Mouse (Mus musculus): ENCODE results near the gene Rbfox2. TPM values are rescaled to one million over a fixed set of nuclear protein-coding genes. Genes with fewer than 3 reads are reported as not detected.

Gene Rbfox2
- polyA plus RNA-seq, 1 experiment = 6.6 TPM

GRCm38 (mm10) chr15:77240607-77241006 lies 66.2 kb downstream of the Rbfox2 start:
- Histone ChIP-seq H3K27me3 (ENCODE audit: control insufficient read depth, insufficient read depth, low read length) (no peaks in the 10 kb centered on the region), H3K36me3 (ENCODE audit: control insufficient read depth, insufficient read depth, low read length) (no peaks in the 10 kb centered on the region), H3K4me1 (ENCODE audit: control insufficient read depth, insufficient read depth, insufficient read length) (no peaks in the 10 kb centered on the region), H3K4me3 (ENCODE audit: extremely low read depth, insufficient read depth, insufficient read length) (no peak overlapping the region), H3K27ac (ENCODE audit: insufficient read depth, low read length) (no peak overlapping the region)
- 88% methylated on average over 4 of the region's 4 CpGs for WGBS
- TF ChIP-seq POLR2A (IDR thresholded peaks at IDR 0.05; ENCODE audit: low read depth, low read length) (no peak), CTCF (IDR thresholded peaks at IDR 0.05; ENCODE audit: extremely low read depth, insufficient read depth, insufficient read length, insufficient replicate concordance) (no peak)
- no peak for DNase-seq (ENCODE audit: low read depth in 1 of 2, low spot score in 2 of 2)

DNA sequence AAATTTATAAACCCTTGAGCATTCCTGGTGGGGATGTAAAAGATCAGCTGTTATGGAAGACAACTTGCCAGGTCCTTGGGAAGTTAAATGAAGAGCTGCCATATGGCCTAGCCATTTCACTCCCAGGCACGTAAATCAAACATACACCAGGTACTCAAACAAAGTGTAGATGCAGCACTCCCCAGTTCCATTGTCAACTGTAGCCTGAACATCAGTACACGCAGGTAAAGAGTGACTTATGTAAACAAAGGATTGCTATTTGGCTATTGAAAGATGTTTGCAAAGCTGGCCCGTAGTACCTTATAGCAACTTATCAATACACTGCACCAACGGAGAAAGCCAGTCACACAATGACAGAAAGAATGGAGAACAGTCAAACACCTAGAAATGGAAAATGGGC lies 67.2 kb downstream of the Rbfox2 start:
- Histone ChIP-seq H3K27me3 (ENCODE audit: control insufficient read depth, insufficient read depth, low read length) (no peaks in the 10 kb centered on the region), H3K27ac (ENCODE audit: insufficient read depth, low read length) (no peak overlapping the region), H3K4me1 (ENCODE audit: control insufficient read depth, insufficient read depth, insufficient read length) (no peaks in the 10 kb centered on the region), H3K4me3 (ENCODE audit: extremely low read depth, insufficient read depth, insufficient read length) (no peak overlapping the region), H3K36me3 (ENCODE audit: control insufficient read depth, insufficient read depth, low read length) (no peaks in the 10 kb centered on the region)
- TF ChIP-seq POLR2A (IDR thresholded peaks at IDR 0.05; ENCODE audit: low read depth, low read length) (no peak), CTCF (IDR thresholded peaks at IDR 0.05; ENCODE audit: extremely low read depth, insufficient read depth, insufficient read length, insufficient replicate concordance) (no peak)
- DNase-seq (ENCODE audit: low read depth in 1 of 2, low spot score in 2 of 2) = no peak
- WGBS = 88% methylated on average over 4 of the region's 4 CpGs

DNA sequence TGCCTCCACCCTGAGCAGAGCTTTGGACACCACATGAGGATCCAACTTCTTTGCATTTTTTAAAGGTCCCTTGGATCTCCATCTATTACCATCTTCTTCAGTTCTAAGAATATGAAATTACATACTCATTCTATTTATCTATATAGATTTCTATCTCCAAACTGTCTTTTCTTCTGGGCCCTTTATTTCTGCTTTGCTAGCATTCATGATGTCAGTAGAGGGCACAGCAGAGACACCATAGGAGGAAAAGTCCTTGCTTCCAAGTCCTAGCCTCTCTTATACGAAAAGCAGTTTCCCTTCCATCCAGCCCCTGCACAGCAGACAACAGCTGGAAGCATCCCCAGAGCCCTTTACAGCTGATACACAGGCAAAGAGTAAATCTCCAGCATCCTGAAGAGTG lies 69.1 kb downstream of the Rbfox2 start:
- Histone ChIP-seq H3K36me3 (ENCODE audit: control insufficient read depth, insufficient read depth, low read length) (no peaks in the 10 kb centered on the region), H3K4me1 (ENCODE audit: control insufficient read depth, insufficient read depth, insufficient read length) (no peaks in the 10 kb centered on the region), H3K27me3 (ENCODE audit: control insufficient read depth, insufficient read depth, low read length) (no peaks in the 10 kb centered on the region), H3K4me3 (ENCODE audit: extremely low read depth, insufficient read depth, insufficient read length) (no peak overlapping the region), H3K27ac (ENCODE audit: insufficient read depth, low read length) (no peak overlapping the region)
- 72% methylated on average over 1 of the region's 1 CpGs for WGBS
- TF ChIP-seq CTCF (IDR thresholded peaks at IDR 0.05; ENCODE audit: extremely low read depth, insufficient read depth, insufficient read length, insufficient replicate concordance) (no peak), POLR2A (IDR thresholded peaks at IDR 0.05; ENCODE audit: low read depth, low read length) (no peak)
- no peak for DNase-seq (ENCODE audit: low read depth in 1 of 2, low spot score in 2 of 2)

DNA sequence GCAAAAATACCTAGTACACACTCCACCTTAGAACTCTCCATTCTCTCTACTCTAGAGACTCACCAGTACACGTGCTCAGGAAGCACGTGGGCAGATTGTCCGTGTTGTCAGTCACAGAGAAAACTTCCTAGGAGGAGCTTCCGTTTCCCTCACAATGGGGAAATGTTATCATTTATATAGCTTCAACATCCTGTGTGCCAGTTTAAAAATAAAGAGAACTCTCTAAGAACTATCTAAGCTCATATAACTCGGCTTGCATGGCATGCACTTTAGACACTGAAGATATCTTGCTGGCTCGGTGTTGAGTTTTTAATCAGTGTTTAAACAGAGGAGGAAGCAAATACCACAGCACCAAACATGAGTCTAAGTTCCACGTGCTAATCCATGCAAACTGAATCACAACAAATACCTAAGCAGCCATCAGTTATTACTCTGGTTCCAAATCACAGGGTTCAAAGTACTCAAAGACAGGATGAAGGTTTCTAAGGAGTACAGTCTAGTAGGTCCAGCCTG lies 70.7 kb downstream of the Rbfox2 start:
- no peaks in the 10 kb centered on the region for H3K4me1 ChIP-seq (ENCODE audit: control insufficient read depth, insufficient read depth, insufficient read length)
- no peak overlapping the region for H3K4me3 ChIP-seq (ENCODE audit: extremely low read depth, insufficient read depth, insufficient read length)
- no peak for TF ChIP-seq CTCF (IDR thresholded peaks at IDR 0.05; ENCODE audit: extremely low read depth, insufficient read depth, insufficient read length, insufficient replicate concordance)
- no peak for TF ChIP-seq POLR2A (IDR thresholded peaks at IDR 0.05; ENCODE audit: low read depth, low read length)
- no peak for DNase-seq (ENCODE audit: low read depth in 1 of 2, low spot score in 2 of 2)
- H3K27me3 ChIP-seq (ENCODE audit: control insufficient read depth, insufficient read depth, low read length) = no peaks in the 10 kb centered on the region
- no peak overlapping the region for H3K27ac ChIP-seq (ENCODE audit: insufficient read depth, low read length)
- no peaks in the 10 kb centered on the region for H3K36me3 ChIP-seq (ENCODE audit: control insufficient read depth, insufficient read depth, low read length)
- WGBS = 8% methylated on average over 7 of the region's 7 CpGs

DNA sequence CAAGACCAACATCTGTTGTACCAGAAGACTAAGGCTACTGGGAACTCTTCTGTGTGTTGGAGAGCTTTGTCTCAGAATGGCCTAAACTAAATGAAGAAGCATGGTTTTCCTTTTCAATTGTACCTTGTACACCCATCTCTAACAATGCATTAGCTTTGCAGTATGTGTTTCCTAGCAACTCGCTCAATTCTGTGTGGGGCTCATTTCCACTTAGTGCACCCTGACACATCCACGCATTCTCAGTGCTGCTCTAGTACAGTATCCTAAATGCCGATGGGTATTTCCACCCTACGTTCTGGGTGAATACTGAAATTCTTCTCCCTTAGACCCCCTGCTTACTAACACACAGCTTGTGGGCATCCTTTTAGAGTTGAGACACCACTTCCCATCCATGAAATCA lies 71.3 kb downstream of the Rbfox2 start:
- no peak for TF ChIP-seq POLR2A (IDR thresholded peaks at IDR 0.05; ENCODE audit: low read depth, low read length)
- TF ChIP-seq CTCF (IDR thresholded peaks at IDR 0.05; ENCODE audit: extremely low read depth, insufficient read depth, insufficient read length, insufficient replicate concordance) = no peak
- 92% methylated on average over 4 of the region's 4 CpGs for WGBS
- no peak for DNase-seq (ENCODE audit: low read depth in 1 of 2, low spot score in 2 of 2)
- no peaks in the 10 kb centered on the region for H3K4me1 ChIP-seq (ENCODE audit: control insufficient read depth, insufficient read depth, insufficient read length)
- no peaks in the 10 kb centered on the region for H3K36me3 ChIP-seq (ENCODE audit: control insufficient read depth, insufficient read depth, low read length)
- no peaks in the 10 kb centered on the region for H3K27me3 ChIP-seq (ENCODE audit: control insufficient read depth, insufficient read depth, low read length)
- H3K4me3 ChIP-seq (ENCODE audit: extremely low read depth, insufficient read depth, insufficient read length) = no peak overlapping the region
- H3K27ac ChIP-seq (ENCODE audit: insufficient read depth, low read length) = no peak overlapping the region

DNA sequence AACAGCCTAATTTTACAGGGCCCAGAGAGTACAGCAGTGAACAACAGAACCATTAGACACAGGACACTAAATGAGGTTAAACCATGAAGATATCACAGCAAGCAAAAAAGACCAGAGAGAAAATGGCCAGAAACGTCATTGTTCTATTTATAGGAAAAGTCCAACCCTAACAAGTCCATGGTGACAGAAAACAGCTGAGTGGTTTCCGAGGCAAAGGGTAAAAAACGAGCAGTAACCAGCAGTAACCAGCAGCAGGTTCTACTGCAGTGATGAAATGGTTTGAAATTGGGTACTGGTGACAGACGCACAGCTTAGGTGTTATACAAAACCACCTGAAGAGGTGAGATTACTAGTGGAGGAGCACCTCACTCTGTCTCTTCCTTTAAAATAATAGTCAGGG lies 72.5 kb downstream of the Rbfox2 start:
- WGBS = 78% methylated on average over 4 of the region's 4 CpGs
- H3K27me3 ChIP-seq (ENCODE audit: control insufficient read depth, insufficient read depth, low read length) = no peaks in the 10 kb centered on the region
- no peaks in the 10 kb centered on the region for H3K36me3 ChIP-seq (ENCODE audit: control insufficient read depth, insufficient read depth, low read length)
- no peak overlapping the region for H3K27ac ChIP-seq (ENCODE audit: insufficient read depth, low read length)
- H3K4me1 ChIP-seq (ENCODE audit: control insufficient read depth, insufficient read depth, insufficient read length) = no peaks in the 10 kb centered on the region
- H3K4me3 ChIP-seq (ENCODE audit: extremely low read depth, insufficient read depth, insufficient read length) = no peak overlapping the region
- TF ChIP-seq CTCF (IDR thresholded peaks at IDR 0.05; ENCODE audit: extremely low read depth, insufficient read depth, insufficient read length, insufficient replicate concordance) (no peak), POLR2A (IDR thresholded peaks at IDR 0.05; ENCODE audit: low read depth, low read length) (no peak)
- no peak for DNase-seq (ENCODE audit: low read depth in 1 of 2, low spot score in 2 of 2)

DNA sequence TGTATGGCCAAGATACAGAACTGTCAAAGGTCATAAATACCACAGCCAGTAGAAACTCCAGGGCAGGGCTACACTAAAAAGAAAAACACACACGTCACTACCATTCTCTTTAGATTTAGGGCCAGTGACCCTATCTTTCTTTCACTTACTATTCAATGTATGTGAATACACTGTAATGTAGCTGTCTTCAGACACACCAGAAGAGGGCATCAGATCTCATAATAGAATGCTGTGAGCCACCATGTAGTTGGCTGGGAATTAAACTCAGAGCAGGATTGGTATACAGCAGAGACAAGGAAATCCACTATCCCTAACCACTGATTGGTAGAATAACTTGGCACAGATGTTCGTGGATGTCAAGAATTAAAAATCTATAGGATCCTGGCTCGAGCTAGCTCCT lies 76.7 kb downstream of the Rbfox2 start:
- no peak overlapping the region for H3K4me3 ChIP-seq (ENCODE audit: extremely low read depth, insufficient read depth, insufficient read length)
- no peak for DNase-seq (ENCODE audit: low read depth in 1 of 2, low spot score in 2 of 2)
- WGBS = 82% methylated on average over 3 of the region's 3 CpGs
- no peaks in the 10 kb centered on the region for H3K4me1 ChIP-seq (ENCODE audit: control insufficient read depth, insufficient read depth, insufficient read length)
- no peak for TF ChIP-seq CTCF (IDR thresholded peaks at IDR 0.05; ENCODE audit: extremely low read depth, insufficient read depth, insufficient read length, insufficient replicate concordance)
- no peak for TF ChIP-seq POLR2A (IDR thresholded peaks at IDR 0.05; ENCODE audit: low read depth, low read length)
- H3K36me3 ChIP-seq (ENCODE audit: control insufficient read depth, insufficient read depth, low read length) = no peaks in the 10 kb centered on the region
- no peak overlapping the region for H3K27ac ChIP-seq (ENCODE audit: insufficient read depth, low read length)
- H3K27me3 ChIP-seq (ENCODE audit: control insufficient read depth, insufficient read depth, low read length) = no peaks in the 10 kb centered on the region
